Mouse (Mus musculus): ENCODE data around the gene Rars. TPM values are rescaled to one million over a fixed set of nuclear protein-coding genes. Genes with fewer than 3 reads are reported as not detected.

Gene Rars
- polyA plus RNA-seq, 1 experiment from 2014 or later = 132 TPM

DNA sequence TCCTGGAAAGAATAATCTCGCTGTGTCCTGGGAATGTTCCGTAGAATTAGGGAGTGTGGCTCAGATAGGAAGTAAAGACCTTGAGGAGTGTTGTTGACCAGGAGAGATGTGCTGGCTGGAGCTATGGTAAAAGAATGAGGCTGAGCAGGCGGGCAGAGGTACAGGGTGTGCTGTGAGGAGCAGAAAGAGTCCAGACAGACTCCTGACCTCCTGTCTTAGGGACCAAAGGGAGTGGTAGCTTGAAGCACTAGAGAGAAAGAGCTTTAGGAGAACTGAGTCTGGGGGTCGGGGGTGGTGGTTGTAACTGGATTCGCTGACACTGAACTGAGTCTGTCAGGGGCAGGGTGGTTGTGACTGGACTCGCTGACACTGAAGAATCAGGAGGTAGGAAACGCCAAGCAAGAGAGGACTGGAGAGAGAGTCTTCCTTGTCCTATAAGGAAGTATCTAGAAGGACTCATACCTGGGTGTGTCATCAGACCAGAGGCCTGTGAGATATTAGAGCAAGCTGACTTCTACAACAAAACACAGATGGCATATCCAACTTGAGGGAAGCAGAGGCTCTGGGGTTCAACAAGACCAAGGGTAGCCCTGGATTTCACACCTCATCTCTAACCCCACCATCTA, 74.2 kb downstream of the Rars start:
- 84% methylated on average over 7 of the region's 7 CpGs for WGBS
- ATAC-seq (replicated peaks; ENCODE audit: insufficient number of reproducible peaks, low FRiP score, low TSS enrichment, low read depth) = no peak

More for the DNA sequence above, 74.2 kb downstream of the Rars start:
- Histone ChIP-seq H3K4me1 (ENCODE audit: control insufficient read depth, insufficient read depth, low read length) (no peaks in the 10 kb centered on the region), H3K4me2 (ENCODE audit: low read depth, low read length) (no peak overlapping the region), H3K9me3 (replicated peaks; ENCODE audit: control insufficient read depth, low read length) (no peaks in the 10 kb centered on the region), H3K36me3 (replicated peaks; ENCODE audit: control insufficient read depth, insufficient read depth, low read depth, low read length) (no peaks in the 10 kb centered on the region), H3K4me3 (ENCODE audit: low read depth, low read length) (no peak overlapping the region), H3K9ac (replicated peaks; ENCODE audit: low read length) (no peak overlapping the region), H3K27me3 (ENCODE audit: control insufficient read depth, insufficient read depth, low read length) (no peaks in the 10 kb centered on the region), H3K27ac (replicated peaks; ENCODE audit: low read depth, low read length) (no peak overlapping the region)
- no peak for DNase-seq (ENCODE audit: low spot score)

MicroRNAs encoded within 50 kb of the gene (microRNA counts, 519-probe panel; counts per million panel counts)
- microRNA mmu-miR-103 = 5,047 counts per million, percentile 87 among the panel's probes with 10 or more counts

Small RNA genes lying within 50 kb of the gene (microRNA-seq; reads per million reads assigned to microRNA genes)
- gene Mir103-1 (ENCODE audit: borderline number of aligned reads) = 10.8 reads per million, percentile 12 among the genes with 10 or more reads in this experiment

Other genes with a start within 250 kb of the Rars start
- 22.2 and 24.8 TPM in 2 replicates for gene Pank3, start 65.0 kb downstream of the Rars start, polyA plus RNA-seq (2014; fragmentation: Nextera tagmentation; extraction: Ambion mirVana)
- 0.77 and 1.1 TPM in 2 replicates for gene Fbll1, start 35.6 kb downstream of the Rars start, polyA plus RNA-seq (2014; fragmentation: Nextera tagmentation; extraction: Ambion mirVana)
- 3.9 and 4.8 TPM in 2 replicates for gene Wwc1, start 146.0 kb upstream of the Rars start, polyA plus RNA-seq (2014; fragmentation: Nextera tagmentation; extraction: Ambion mirVana)

All from embryonic facial prominence, embryonic 11.5 days (tissue).